Mouse (Mus musculus): ENCODE results near the gene Lbh.

Lbh gene

DNA sequence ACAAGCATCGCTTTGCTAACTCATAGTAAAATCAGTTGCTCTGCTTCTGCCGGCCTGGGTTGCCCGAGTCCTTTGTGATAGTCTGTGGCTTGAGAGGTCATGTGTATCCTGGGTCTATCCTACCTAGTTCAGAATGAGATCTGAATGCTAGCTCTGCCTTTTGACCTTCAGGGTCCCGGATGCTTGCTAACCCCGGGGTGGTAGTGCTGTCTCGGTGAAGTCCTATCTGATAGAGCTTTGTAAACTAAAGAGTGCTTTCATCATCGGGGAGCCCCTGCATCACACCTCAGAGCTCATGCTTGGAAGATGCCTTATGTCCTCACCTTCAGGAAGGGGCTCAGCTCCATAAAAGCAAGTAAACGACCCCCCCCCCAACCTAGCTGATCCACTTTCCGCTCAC is 19.1 kb downstream of the Lbh start:
- in situ Hi-C loops (cut with MboI, MseI), result no loop called here

DNA sequence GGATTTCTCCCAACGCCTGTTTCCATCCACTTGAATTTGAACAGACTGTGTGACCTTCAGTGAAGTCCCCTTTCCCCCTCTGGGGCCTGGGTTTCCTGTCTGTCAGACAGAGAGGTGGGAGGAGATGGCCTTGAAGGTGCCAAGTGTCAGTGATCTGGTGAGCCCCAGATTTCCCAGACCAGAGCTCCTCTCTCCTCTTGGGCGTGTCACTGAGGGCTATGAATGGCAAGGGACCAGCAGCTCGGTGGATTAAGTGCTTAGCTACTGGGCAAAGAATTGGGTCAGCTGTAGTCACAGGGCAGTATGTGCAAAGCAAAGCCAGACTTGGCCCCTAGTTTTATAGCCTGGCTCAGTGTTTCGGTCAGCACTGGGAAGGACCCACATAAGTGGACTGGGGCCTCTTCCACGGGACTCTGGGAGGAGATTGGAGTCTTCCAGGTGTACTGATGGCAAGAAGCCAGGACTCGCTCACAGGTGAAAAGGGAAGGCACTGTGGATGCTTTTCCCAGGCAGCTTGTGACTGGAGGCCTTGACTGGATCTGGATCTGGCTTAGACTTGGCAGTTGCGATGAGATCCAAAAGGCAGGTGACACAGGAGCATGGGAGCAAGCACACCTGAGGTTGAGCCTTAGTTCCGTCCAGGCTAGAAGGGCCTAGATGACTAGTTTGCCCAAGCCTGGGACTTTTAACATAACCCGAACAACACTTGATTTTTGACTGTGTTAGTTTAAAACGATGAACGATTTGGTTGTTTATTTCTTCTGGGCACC is 20.1 kb downstream of the Lbh start:
- in situ Hi-C loops (cut with MboI, MseI), result no loop called here

DNA sequence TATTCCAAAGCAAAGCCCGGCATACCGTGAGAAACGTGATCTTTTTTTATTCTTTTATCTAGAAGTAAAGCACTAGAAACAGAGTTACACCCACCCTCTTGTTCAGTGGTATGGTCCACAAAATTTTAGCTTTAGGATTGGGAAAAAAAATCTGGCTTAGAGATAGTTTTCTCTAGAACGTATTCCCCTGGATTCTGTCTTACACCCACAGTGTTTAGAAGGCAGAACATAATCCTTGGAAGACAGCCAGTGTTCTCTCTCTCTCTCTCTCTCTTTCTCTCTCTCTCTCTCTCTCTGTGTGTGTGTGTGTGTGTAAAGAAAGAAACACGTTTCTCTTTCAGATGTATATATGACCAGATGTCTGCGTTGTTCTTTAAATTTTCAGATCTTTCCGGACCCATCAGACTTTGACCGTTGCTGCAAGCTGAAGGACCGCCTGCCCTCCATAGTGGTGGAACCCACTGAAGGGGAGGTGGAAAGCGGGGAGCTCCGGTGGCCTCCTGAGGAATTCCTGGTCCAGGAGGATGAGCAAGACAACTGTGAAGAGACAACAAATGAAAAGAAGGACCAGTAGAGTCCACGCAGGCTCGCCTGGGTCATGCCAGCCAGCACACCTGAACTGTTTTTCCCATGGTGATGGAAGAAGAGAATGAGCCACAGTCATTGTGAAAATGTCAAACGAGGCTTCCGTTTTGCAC is 20.9 kb downstream of the Lbh start:
- in situ Hi-C loops (cut with MboI, MseI), result no loop called here

DNA sequence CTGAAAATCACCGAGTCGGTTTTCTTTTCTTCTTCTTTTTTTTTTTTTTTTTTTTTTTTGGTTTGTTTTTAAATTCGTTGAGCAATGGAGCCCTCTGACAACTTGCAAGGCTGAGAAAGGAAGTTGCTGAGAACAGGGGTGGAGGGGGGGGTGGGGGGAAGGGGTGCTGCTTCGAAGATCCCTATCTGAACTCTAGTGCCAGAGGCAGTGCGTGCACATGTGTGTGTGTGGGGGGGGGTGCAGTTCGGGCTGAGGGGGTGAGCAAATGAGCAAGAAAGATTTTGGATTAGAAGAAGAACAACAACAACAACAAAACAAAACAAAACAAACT is 21.4 kb downstream of the Lbh start:
- in situ Hi-C loops (cut with MboI, MseI), result no loop called here

DNA sequence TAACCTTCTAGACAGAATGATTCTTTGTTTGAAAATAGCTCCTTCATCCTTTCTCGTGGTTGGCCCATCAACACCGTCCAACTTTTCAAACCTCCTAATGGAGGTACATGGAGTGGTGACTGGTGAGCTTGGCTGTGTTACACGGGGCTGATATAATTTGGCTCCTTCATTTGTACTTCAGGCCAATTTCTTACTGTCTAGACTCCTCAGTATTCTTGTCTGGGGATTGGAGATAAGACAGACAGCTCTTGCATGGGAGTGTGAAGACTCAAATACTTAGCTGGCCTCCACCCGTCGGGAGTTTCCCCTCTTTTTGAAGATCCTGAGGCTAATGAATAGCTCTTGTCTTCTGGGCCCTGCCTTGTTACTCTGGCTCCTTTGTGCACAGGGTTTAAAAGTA is 26.3 kb downstream of the Lbh start:
- in situ Hi-C loops (cut with MboI, MseI), result no loop called here

DNA sequence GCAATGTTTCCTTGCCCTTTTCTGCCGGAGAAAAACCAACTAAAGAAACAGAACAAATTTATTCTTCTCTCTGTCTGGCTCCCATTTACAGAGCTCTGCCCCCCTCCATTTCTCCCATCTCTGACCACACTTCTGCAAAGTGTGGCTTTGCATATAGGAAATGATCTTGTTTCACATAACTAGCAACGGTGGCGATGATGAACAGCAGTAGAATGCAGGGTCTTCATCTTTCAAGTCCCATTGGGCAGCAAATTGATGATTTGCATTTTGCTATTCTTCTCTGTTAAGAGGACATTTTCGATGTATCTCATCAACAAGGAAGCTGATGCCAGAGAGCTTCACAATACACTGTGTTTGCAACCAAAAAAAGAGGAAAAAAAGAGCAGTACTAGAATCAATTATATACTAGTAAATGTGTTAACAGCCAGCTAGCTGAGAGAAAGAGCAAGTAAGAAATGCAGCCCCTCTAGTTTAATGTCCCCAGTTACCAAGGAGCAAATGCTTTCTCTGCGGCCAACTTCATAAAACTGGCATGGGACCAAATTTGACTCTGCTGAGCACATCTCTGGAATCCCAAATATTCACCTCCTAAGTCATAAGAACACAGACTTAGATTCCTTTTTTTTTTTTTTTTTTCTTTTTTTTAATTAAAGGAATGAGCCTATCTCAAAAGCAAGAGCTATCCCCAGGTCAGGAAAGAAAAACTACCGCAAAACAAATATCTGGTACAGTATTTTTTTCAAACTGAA is 29.2 kb downstream of the Lbh start:
- in situ Hi-C loops (cut with MboI, MseI), result no loop called here

DNA sequence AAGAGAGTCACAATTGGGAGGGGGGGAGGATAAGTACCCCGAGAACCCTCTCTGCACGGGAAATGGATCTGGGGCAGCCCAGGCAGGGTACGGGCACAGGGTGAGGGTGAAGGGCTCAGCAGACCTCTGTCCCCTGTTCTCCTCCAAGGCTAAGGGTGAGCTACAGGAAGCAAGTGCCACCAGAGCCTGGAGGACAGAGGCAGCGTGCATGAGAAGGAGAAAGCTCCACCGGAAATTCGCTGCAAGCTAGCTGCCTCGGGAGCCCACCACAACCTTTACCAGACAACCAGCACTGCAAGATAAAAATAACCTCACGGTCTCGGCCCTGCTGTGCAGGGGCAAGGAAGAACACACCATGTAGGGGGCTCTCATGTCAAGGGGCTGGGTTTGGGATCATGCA is 30.0 kb downstream of the Lbh start:
- in situ Hi-C loops (cut with MboI, MseI), result no loop called here

DNA sequence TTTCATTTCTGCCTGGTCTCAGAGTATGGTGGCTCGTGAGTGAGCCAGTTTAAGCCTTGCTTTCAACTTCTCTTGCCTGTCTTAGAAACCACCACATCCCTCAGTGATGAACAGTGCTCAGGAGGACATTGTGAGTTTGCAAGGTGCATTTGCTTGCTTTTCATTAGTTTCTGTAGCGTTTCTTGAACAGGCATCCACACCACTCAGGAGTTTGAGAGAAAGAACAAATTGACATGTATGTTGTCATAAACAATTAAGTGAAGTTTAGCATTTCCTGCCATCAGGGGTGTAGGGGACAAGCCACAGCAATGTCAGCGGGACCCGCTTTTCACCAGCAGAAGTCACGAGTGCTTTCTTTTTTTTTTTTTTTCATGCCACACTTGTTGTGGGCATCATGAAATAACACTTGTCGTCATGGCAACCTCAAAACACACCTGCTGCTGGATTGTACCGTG is 31.2 kb downstream of the Lbh start:
- in situ Hi-C loops (cut with MboI, MseI), result no loop called here

DNA sequence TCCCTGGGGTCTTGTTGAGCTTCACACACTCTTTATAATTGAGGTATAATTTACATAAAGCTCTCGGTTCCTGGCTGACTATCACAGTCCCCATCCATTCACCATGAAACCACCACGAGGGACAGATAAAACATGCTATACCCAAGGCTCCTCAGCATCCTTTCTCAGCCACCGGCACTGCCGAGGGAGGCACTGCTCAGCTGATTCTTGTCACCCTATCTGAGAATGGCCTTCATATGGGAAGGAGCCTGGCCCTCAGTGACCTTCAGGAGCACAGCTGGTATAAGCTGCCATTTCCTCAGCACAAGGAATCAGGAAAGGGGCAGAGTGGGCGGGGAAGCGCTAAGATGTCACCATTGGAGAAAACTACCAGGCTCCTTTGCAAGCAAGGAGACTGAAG is 33.2 kb downstream of the Lbh start:
- in situ Hi-C loops (cut with MboI, MseI), result no loop called here

DNA sequence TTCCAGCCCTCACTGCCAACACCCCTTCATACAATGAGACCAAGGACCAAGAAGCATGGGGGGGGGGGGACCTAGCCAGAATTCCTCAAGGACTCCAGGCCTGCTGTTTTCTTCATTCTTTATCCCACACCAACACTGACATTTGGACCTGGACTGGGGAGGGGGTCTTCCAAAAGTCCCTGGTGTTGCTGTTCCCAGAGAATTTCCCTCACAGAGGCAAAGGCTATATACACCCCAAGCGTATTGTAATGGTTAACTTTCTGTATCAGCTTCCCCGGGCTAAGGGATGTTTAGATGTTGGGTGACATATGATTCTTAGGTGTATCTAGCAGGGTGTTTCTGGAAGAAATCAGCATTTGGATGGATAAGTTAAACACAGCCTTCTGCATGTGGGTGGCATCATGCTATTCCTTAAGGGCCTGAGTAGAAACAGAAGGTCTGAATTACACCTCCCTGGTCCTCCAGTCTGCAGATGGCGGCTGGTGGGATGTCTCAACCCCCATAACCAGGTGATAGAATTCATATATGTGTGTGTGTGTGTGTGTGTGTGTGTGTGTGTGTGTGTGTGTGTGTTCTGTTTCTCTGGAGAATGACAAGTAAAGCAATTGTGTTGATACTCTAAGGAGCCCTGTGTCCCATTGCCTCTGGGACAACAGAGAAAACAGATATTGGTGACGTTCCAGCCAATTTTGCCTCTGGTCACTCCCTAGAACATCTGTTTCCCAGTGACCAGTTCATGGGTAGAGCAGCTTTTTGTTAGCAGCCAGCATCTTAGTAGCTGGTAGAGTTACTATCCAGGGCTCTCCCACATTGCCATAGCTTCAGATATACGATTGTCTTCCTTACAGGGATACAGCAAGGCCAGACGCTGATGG is 35.9 kb downstream of the Lbh start:
- in situ Hi-C loops (cut with MboI, MseI), result no loop called here

DNA sequence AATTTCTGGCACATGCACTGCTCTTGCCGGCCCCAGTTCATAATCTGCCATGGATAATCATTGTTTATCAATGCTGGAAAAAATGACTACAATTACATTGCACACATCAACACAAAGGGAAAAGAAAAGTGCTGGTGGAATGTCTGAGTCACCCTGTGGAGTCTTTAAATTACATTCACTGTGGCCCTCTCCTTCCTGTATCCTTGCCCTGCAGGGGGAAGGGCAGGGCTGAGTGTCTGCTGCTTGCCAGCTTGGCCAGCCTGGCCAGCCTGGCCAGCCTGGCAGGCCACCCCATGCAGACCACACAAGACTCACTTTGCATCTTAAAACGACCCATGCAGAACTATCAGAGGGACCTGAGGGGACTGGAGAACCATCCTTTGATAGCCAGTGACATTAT is 37.4 kb downstream of the Lbh start:
- in situ Hi-C loops (cut with MboI, MseI), result no loop called here

DNA sequence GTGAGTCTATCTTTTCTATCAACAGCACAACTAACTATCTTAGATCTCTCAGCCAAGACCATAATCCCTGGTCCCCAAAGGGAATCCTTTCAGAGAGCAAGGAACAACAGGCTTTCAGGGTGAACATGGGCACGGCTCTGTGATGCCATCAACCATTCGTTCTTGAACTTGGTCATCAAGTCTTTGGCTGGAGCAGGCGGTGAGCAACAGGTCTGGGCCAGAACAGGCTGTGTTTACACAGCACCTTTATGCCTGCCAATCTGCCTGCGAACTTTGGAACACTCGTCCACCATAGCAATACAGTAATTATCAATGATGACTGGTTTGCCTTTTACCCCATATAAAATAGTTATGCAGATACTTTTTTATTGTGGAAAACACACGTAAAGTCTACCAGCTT is 38.9 kb downstream of the Lbh start:
- in situ Hi-C loops (cut with MboI, MseI), result no loop called here

DNA sequence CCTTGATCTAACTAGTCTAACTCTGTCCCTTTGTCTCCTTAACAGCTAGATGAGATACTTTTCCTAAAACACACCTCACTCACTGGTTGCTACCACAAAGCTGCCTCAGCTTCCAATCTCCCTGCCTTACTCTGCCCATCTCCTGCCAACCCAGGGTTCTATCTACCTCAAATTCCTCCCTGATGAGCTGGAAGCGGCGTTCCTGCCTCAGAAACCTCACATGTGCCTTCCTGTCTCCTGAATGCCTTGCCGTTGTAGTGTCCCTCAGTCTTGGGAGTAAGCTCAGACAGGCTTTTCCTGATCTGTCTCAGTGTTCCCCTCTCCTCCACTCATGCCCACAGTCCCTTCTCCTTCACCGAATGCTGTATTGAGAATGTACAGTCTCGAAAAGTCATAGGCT is 40.8 kb downstream of the Lbh start:
- in situ Hi-C loops (cut with MboI, MseI), result no loop called here

DNA sequence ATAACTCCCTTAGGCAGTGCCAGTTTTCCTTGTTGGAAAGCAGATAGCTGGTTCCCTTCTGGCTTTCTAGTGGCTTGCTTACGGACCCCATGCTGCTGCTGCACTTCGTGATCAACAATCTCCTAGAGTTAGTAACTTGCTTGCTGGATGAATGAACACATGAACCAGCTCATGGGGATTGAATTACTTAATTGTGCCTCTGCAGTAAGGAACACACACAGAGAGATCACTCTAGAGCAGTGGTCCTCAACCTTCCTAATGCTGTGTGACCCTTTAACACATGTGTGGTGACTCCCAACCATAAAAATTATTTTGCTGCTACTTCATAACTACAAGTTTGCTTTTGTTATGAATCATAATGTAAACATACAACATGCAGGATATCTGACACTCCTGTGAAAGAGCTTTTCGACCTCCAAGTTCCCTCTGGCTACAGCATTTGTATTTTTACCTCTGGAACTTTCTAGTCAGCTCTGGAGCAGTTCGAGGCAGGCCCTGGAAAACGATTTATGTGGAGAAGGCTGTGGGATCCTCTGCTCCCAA is 41.5 kb downstream of the Lbh start:
- in situ Hi-C loops (cut with MboI, MseI), result no loop called here

DNA sequence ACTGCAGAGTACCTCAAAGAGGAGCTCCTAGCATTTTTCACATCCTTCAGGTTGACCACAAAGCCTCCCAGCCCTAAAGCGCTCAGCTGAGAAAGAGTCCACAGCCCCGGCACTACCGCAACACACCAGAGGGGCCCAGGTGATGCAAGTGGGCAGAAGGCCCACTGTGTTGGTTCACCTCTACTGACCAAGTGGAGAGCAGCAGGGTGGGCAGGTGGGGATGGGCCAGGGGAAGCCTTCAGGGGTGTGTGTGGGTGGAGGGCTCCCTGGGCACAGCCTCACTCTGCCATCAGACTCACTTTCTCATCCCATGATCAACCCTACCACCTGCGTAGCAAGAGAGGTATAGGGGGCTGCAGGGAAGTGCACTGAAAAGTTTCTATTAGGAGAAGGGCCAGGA is 42.1 kb downstream of the Lbh start:
- in situ Hi-C loops (cut with MboI, MseI), result no loop called here

DNA sequence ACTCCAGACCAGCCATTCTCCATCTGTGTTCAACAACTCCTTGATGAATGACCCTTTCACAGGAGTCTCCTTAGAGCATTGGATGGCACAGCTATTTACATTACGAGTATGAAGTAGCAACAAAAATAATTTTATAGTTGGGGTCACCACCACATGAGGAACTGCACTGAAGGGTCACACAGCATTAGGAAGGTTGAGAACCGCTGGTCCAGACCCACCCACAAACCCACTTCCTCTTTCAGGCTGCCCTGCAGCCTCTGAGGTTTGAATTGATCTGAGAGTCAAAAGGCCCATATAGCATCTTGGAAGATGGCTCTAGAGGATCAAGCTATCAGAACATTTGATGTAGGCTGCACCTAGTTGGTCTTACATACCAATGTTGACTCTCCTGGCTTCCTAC is 42.8 kb downstream of the Lbh start:
- in situ Hi-C loops (cut with MboI, MseI), result no loop called here

DNA sequence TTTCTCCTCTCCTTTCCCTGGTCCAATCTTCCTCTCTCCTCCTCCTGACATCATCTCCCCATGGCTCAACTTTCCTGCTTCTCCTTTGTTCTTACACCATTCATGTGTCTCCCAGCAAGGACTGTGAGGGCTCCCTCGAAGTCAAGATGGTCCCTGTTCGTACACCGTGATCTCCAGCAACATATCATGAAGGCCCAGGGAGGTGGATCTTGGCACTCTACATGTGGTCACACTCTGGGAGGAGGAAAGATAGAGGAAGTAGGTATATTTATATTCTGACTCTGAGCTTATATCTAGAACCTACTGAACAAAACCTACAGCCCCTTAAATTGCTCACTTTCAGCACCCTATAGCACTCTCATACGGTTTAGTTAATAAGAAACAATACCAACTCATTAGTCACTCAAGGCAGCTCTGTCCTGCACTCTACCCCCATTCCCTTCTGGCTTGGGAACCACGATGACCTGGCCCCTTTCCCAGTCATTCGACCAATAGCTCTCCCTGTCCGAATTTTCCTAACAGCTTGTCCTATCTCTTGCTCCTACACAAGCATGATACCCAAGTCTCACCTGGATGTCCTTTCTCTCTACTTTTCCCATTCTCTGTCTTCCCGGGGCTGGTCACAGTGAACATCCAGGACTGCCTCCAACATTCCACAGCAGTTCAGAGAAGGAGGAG is 44.0 kb downstream of the Lbh start:
- in situ Hi-C loops (cut with MboI, MseI), result no loop called here

DNA sequence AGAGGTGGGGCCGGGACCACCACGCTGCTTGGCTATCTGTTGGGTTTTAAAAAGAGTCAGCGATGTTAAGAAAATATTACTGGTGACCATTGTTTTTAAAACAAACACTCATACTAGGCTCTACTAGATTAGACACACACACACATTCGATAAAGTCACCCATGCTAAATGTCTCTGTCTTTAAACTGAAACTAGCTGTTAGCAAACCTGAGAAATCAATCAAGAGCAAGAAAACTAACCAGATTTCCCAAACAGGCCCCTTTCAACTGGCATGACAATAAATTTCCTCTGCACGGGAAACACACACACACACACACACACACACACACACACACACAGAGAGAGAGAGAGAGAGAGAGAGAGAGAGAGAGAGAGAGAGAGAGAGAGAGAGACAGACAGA is 47.6 kb downstream of the Lbh start:
- in situ Hi-C loops (cut with MboI, MseI), result no loop called here

DNA sequence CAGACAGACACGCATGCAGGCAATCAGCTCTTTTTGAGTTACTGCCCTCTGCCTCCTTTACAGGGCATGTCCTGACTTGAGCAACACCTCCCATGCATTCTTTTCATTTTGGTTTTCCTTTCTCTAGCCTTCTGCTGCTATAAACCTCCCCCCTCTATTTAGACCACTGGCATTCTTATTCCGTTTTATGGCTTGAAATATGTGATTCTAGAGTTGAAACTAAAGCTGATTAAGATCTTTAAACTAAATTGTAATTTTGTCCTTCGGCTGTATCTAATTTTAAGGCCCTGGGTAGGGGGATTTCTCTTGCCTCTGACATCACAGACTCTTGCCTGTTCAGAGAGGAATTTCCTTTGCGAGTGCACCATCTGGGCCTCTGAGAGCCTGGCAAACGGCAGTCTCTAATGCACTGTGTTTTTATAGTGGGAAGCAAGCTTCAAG is 48.0 kb downstream of the Lbh start:
- in situ Hi-C loops (cut with MboI, MseI), result no loop called here

DNA sequence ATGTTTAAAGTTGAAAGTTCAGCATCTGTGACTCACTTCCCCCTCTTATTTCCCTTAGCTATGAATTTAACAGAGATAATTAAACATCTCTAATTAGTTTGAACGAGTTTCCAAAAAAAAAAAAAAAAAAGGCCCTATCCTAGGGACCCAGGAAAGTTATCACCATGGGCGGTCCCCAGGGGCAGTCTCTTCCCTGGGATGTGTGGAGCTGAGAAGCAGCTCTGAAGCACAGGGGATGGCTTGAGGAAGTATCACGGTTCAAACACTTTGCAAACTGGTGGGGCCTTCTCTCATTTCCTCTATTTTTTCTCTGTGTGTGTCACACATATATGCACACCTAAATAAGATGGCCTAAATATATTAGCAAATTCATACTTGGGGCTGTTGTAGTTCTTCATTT is 48.8 kb downstream of the Lbh start:
- in situ Hi-C loops (cut with MboI, MseI), result no loop called here

All from T-helper 1 cell (primary cell).